Comparison of ENCODE assay signal across 8 mouse cellular contexts in the genomic region with DNA sequence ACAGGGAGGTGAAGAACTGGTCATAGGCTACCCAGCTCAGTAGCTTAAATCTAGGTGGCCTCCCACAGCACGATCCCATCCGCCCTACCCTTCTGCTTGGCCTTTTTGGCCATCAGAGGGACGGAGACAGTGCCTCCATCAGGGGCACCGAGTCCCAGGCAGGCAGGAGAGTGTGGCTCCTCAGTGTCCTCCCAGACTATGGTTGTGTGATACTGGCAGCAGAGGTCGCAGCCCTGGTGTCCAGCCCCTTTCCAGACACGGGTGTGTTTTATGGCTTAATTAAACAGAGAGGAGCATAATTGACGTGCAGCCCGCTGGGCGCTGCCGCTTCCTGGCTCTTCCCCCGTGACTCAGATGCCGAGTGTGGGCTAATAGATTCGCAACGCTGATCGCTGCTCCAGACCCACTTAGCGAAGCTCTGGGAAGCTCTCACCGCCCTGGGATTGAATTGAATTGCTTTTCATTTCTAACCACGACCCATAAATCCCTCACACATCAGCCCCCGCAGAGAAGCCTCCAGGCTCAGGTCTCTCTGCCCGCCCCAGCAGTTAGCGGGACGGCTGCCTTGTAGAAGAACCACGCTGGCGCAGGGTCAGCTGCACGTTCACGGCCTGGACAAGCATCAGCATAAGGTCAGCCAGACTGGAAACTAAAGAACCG.
DNase-seq lines count a peak whose midpoint lies in the region; ATAC-seq and TF ChIP-seq lines count a peak whose summit lies in the region.

No protein-coding gene starts in this region.

- peak overlapping the region; percentile 2; the same call in 1 of the 2 replicates for H3K4me3 ChIP-seq in kidney, embryonic 15.5 days (replicated peaks)
- peak overlapping the region; percentile 2; the same call in 1 of the 2 replicates for H3K4me3 ChIP-seq in hindbrain, embryonic 15.5 days
- no peak overlapping the region for H3K4me3 ChIP-seq in midbrain, postnatal 0 days (ENCODE audit: low read depth, low read length)

- no peaks in the 10 kb centered on the region for H3K9me3 ChIP-seq in kidney, embryonic 15.5 days (replicated peaks)
- no peaks in the 10 kb centered on the region for H3K9me3 ChIP-seq in hindbrain, embryonic 15.5 days
- H3K9me3 ChIP-seq in midbrain, postnatal 0 days (ENCODE audit: low read length), result no peaks in the 10 kb centered on the region

- no peak overlapping the region for H3K9ac ChIP-seq in kidney, embryonic 15.5 days
- H3K9ac ChIP-seq in hindbrain, embryonic 15.5 days, result no peak overlapping the region; the same call in 1 of the 2 replicates
- H3K9ac ChIP-seq in midbrain, postnatal 0 days (replicated peaks; ENCODE audit: low read length, poor library complexity, severe bottlenecking), result 0 out of 2 replicates have a peak overlapping the region, but pooled peaks have one; percentile 33

- peaks cover 25% of the 10 kb centered on the region for H3K4me1 ChIP-seq in kidney, embryonic 15.5 days
- peaks cover 54% of the 10 kb centered on the region for H3K4me1 ChIP-seq in hindbrain, embryonic 15.5 days (replicated peaks)
- H3K4me1 ChIP-seq in midbrain, postnatal 0 days (ENCODE audit: insufficient read depth, low read length), result peaks cover 36% of the 10 kb centered on the region

- no peak for TF ChIP-seq CTCF in midbrain, postnatal 0 days (IDR thresholded peaks at IDR 0.05)

- no peaks in the 10 kb centered on the region for H3K36me3 ChIP-seq in kidney, embryonic 15.5 days
- H3K36me3 ChIP-seq in hindbrain, embryonic 15.5 days, result no peaks in the 10 kb centered on the region
- H3K36me3 ChIP-seq in midbrain, postnatal 0 days (ENCODE audit: insufficient read depth, low read length), result no peaks in the 10 kb centered on the region

- H3K27me3 ChIP-seq in kidney, embryonic 15.5 days, result peaks cover 33% of the 10 kb centered on the region
- no peaks in the 10 kb centered on the region for H3K27me3 ChIP-seq in hindbrain, embryonic 15.5 days
- H3K27me3 ChIP-seq in midbrain, postnatal 0 days (ENCODE audit: insufficient read depth, low read length), result no peaks in the 10 kb centered on the region

- 6% methylated on average over 27 of the region's 27 CpGs for WGBS in kidney, embryonic 15.5 days
- WGBS in hindbrain, embryonic 15.5 days, result 13% methylated on average over 27 of the region's 27 CpGs
- WGBS in midbrain, postnatal 0 days, result 6% methylated on average over 27 of the region's 27 CpGs

- no peak for DNase-seq in kidney, postnatal 36 days
- peak; percentile 42 for DNase-seq in adrenal gland, postnatal 10 days
- peak; percentile 29 for DNase-seq in embryo, embryonic 11.5 days (ENCODE audit: low read depth, low spot score)
- peak; percentile 72 for DNase-seq in midbrain, postnatal 0 days (ENCODE audit: low spot score)
- no peak for DNase-seq in ovary, postnatal 14 days (ENCODE audit: low spot score)
- no peak for DNase-seq in urinary bladder, postnatal 25 days (ENCODE audit: low spot score)

- ATAC-seq in kidney, embryonic 15.5 days (replicated peaks; ENCODE audit: low FRiP score), result peak; percentile 80
- ATAC-seq in hindbrain, embryonic 15.5 days (ENCODE audit: low FRiP score, low read depth), result peak; percentile 60
- ATAC-seq in midbrain, postnatal 0 days (ENCODE audit: low FRiP score), result peak; percentile 41

- H3K4me2 ChIP-seq in kidney, embryonic 15.5 days, result peak overlapping the region; percentile 45
- peak overlapping the region; percentile 52 for H3K4me2 ChIP-seq in hindbrain, embryonic 15.5 days
- peak overlapping the region; percentile 36; the same call in 1 of the 2 replicates for H3K4me2 ChIP-seq in midbrain, postnatal 0 days (ENCODE audit: low read depth, low read length, poor library complexity, severe bottlenecking)

- H3K27ac ChIP-seq in kidney, embryonic 15.5 days, result no peak overlapping the region
- peak overlapping the region; percentile 56 for H3K27ac ChIP-seq in hindbrain, embryonic 15.5 days (replicated peaks)
- H3K27ac ChIP-seq in midbrain, postnatal 0 days (ENCODE audit: low read depth, low read length), result peak overlapping the region; percentile 63

Comparison
In these comparisons a context has a peak if more than half of its experiments do, and no peak if none do; other contexts are left out.
1. DNase-seq: peak in adrenal gland, postnatal 10 days (single experiment), embryo, embryonic 11.5 days (single experiment) and midbrain, postnatal 0 days (single experiment); none in kidney, postnatal 36 days (0 of 2), ovary, postnatal 14 days (single experiment) and urinary bladder, postnatal 25 days (single experiment).
2. Peak in every context shown above with its lines, with median percentiles within 50 percentile points of each other: ATAC-seq and H3K4me2 ChIP-seq.